Mouse (Mus musculus): ENCODE measurements around the gene Mast3. TPM values are rescaled to one million over a fixed set of nuclear protein-coding genes. Genes with fewer than 3 reads are reported as not detected.

The Mast3 gene
- polyA plus RNA-seq, 1 experiment from 2014 or later: 5.7 TPM

- Histone ChIP-seq H3K27me3 (ENCODE audit: control insufficient read depth, insufficient read depth, low read length) (no peaks in the 10 kb centered on the region), H3K4me1 (replicated peaks; ENCODE audit: control insufficient read depth, insufficient read depth) (no peaks in the 10 kb centered on the region), H3K4me2 (replicated peaks; ENCODE audit: low read depth) (no peak overlapping the region), H3K36me3 (ENCODE audit: control insufficient read depth, insufficient read depth, low read length) (no peaks in the 10 kb centered on the region), H3K4me3 (ENCODE audit: low read depth, low read length) (no peak overlapping the region), H3K27ac (replicated peaks) (no peak overlapping the region), H3K9me3 (ENCODE audit: control insufficient read depth, low read length) (no peaks in the 10 kb centered on the region), H3K9ac (ENCODE audit: low read length) (no peak overlapping the region)
- ATAC-seq (ENCODE audit: low FRiP score, low TSS enrichment) (no peak), DNase-seq (ENCODE audit: low spot score) (no peak)
- WGBS: 36% methylated on average over 4 of the region's 4 CpGs
- TF ChIP-seq EP300 (optimal IDR thresholded peaks at IDR 0.05) (no peak), CTCF (IDR thresholded peaks at IDR 0.05; ENCODE audit: low read depth) (no peak)
Observed at GRCm38 (mm10) chr8:70812885-70813284, 8.0 kb upstream of the Mast3 start.

DNA sequence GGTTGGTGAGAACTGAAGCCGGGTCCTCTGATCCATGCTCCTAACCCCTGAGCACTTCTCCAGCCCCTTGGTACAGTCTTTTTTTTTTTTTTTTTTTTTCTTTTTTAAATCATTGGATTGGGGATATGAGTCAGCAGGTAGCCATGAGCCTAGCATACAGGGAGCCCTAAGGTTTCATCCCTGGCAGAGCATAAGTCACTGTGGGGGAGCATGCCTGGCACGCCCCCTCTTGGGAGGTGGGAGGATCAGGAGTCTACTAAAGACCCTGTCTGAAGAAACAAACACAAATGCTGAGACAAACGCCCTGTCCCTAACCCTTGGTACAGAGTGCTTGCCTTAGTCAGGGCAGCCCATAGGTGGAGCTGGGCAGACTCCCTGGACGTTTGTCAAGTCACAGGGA lies 7.2 kb upstream of the Mast3 start:
- Histone ChIP-seq H3K9me3 (ENCODE audit: control insufficient read depth, low read length) (no peaks in the 10 kb centered on the region), H3K4me1 (replicated peaks; ENCODE audit: control insufficient read depth, insufficient read depth) (no peaks in the 10 kb centered on the region), H3K36me3 (ENCODE audit: control insufficient read depth, insufficient read depth, low read length) (no peaks in the 10 kb centered on the region), H3K4me3 (ENCODE audit: low read depth, low read length) (no peak overlapping the region), H3K27me3 (ENCODE audit: control insufficient read depth, insufficient read depth, low read length) (no peaks in the 10 kb centered on the region), H3K4me2 (replicated peaks; ENCODE audit: low read depth) (no peak overlapping the region), H3K27ac (replicated peaks) (no peak overlapping the region), H3K9ac (ENCODE audit: low read length) (no peak overlapping the region)
- no peak for TF ChIP-seq EP300 (optimal IDR thresholded peaks at IDR 0.05)
- no peak for TF ChIP-seq CTCF (IDR thresholded peaks at IDR 0.05; ENCODE audit: low read depth)
- ATAC-seq (ENCODE audit: low FRiP score, low TSS enrichment) (no peak), DNase-seq (ENCODE audit: low spot score) (no peak)
- WGBS: 39% methylated on average over 4 of the region's 4 CpGs

DNA sequence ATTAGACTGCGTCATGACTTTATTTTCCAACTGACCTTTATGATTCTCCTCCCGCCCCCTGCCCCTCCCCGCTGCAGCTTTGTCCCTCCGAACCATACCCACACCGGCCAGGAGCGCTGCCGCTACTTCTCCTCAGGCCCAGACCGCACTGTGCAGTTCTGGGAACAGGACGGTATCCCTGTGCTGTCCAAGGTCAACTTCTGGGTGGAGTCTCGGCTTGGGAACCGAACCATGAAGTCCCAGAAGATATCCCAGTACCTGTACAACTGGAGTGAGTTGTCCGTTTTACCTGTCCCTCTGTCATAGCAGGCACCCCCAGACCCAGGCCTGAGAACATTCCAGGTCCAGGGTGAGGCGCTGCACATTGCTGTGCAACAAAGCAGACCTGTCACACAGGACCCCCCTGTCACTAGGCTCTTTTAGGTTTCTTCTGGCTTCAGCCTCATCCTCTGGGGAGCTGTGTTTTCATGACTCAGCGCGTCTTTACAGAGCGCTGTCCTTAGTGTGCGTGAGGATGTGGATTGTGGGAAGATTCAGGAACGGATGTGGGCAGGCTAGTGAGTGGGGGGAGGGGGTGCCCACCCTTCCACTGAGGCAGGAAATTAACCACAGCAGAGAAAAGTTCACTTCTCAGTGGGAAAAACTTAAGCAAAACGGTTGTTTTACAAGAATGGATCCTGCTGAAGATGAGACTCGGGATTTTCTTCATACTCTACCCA lies 6.3 kb upstream of the Mast3 start:
- Histone ChIP-seq H3K27ac (replicated peaks) (no peak overlapping the region), H3K27me3 (ENCODE audit: control insufficient read depth, insufficient read depth, low read length) (no peaks in the 10 kb centered on the region), H3K4me1 (replicated peaks; ENCODE audit: control insufficient read depth, insufficient read depth) (no peaks in the 10 kb centered on the region), H3K4me3 (ENCODE audit: low read depth, low read length) (no peak overlapping the region), H3K36me3 (ENCODE audit: control insufficient read depth, insufficient read depth, low read length) (no peaks in the 10 kb centered on the region), H3K9me3 (ENCODE audit: control insufficient read depth, low read length) (no peaks in the 10 kb centered on the region), H3K4me2 (replicated peaks; ENCODE audit: low read depth) (no peak overlapping the region), H3K9ac (ENCODE audit: low read length) (no peak overlapping the region)
- DNase-seq (ENCODE audit: low spot score) (no peak), ATAC-seq (ENCODE audit: low FRiP score, low TSS enrichment) (no peak)
- 73% methylated on average over 20 of the region's 20 CpGs for WGBS
- no peak for TF ChIP-seq EP300 (optimal IDR thresholded peaks at IDR 0.05)
- no peak for TF ChIP-seq CTCF (IDR thresholded peaks at IDR 0.05; ENCODE audit: low read depth)

- no peaks in the 10 kb centered on the region for H3K36me3 ChIP-seq (ENCODE audit: control insufficient read depth, insufficient read depth, low read length)
- WGBS: 79% methylated on average over 8 of the region's 8 CpGs
- H3K27me3 ChIP-seq (ENCODE audit: control insufficient read depth, insufficient read depth, low read length): no peaks in the 10 kb centered on the region
- DNase-seq (ENCODE audit: low spot score): no peak
- H3K9ac ChIP-seq (ENCODE audit: low read length): no peak overlapping the region
- no peak for TF ChIP-seq CTCF (IDR thresholded peaks at IDR 0.05; ENCODE audit: low read depth)
- no peak for TF ChIP-seq EP300 (optimal IDR thresholded peaks at IDR 0.05)
- H3K4me3 ChIP-seq (ENCODE audit: low read depth, low read length): no peak overlapping the region
- H3K9me3 ChIP-seq (ENCODE audit: control insufficient read depth, low read length): no peaks in the 10 kb centered on the region
- H3K4me2 ChIP-seq (replicated peaks; ENCODE audit: low read depth): no peak overlapping the region
- H3K27ac ChIP-seq (replicated peaks): no peak overlapping the region
- H3K4me1 ChIP-seq (replicated peaks; ENCODE audit: control insufficient read depth, insufficient read depth): no peaks in the 10 kb centered on the region; the same call in 1 of the 2 replicates
- ATAC-seq (ENCODE audit: low FRiP score, low TSS enrichment): no peak
Observed at GRCm38 (mm10) chr8:70808955-70809701, 4.3 kb upstream of the Mast3 start.

GRCm38 (mm10) chr8:70808239-70808638 lies 3.4 kb upstream of the Mast3 start, which contains the start of gene Il12rb1:
Gene Il12rb1, plus strand, starts transcription at chr8:70808449.
- Histone ChIP-seq H3K27ac (replicated peaks) (no peak within 1 kb of the TSS), H3K27me3 (ENCODE audit: control insufficient read depth, insufficient read depth, low read length) (peaks cover 2% of the 10 kb centered on the region; the same call in 1 of the 2 replicates), H3K4me2 (replicated peaks; ENCODE audit: low read depth) (no peak within 1 kb of the TSS), H3K9ac (ENCODE audit: low read length) (no peak within 1 kb of the TSS), H3K9me3 (ENCODE audit: control insufficient read depth, low read length) (no peaks in the 10 kb centered on the region), H3K36me3 (ENCODE audit: control insufficient read depth, insufficient read depth, low read length) (no peaks in the 10 kb centered on the region), H3K4me3 (ENCODE audit: low read depth, low read length) (no peak within 1 kb of the TSS), H3K4me1 (replicated peaks; ENCODE audit: control insufficient read depth, insufficient read depth) (peaks cover 2% of the 10 kb centered on the region; the same call in 1 of the 2 replicates)
- DNase-seq (ENCODE audit: low spot score) (no peak), ATAC-seq (ENCODE audit: low FRiP score, low TSS enrichment) (no peak)
- 70% methylated on average over 5 of the region's 5 CpGs for WGBS
- no peak for TF ChIP-seq EP300 (optimal IDR thresholded peaks at IDR 0.05)
- TF ChIP-seq CTCF (IDR thresholded peaks at IDR 0.05; ENCODE audit: low read depth): no peak

DNA sequence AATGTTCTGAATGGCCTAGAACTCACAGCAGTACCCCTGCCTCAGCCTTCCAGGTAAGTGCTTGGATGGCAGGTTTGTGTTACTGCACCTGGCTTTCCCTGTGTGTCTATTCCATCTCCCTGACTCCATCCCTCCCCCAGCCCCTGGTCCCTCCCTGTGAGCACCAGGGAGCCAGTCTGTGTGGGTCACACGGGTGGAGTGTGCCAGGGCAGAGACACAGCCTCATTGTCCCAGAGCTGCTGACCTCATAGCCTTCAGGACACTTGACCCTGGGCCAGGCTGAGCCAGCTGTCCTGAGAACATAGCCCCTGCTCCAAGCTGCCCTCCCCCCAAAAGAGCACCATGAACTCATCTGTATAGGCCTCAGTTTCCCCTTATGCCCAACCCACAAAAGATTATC lies 2.5 kb upstream of the Mast3 start:
- H3K36me3 ChIP-seq (ENCODE audit: control insufficient read depth, insufficient read depth, low read length): no peaks in the 10 kb centered on the region
- 61% methylated on average over 1 of the region's 1 CpGs for WGBS
- H3K4me3 ChIP-seq (ENCODE audit: low read depth, low read length): no peak overlapping the region
- DNase-seq (ENCODE audit: low spot score): no peak
- H3K4me1 ChIP-seq (replicated peaks; ENCODE audit: control insufficient read depth, insufficient read depth): peaks cover 2% of the 10 kb centered on the region; the same call in 1 of the 2 replicates
- H3K9me3 ChIP-seq (ENCODE audit: control insufficient read depth, low read length): no peaks in the 10 kb centered on the region
- H3K4me2 ChIP-seq (replicated peaks; ENCODE audit: low read depth): no peak overlapping the region
- no peak for ATAC-seq (ENCODE audit: low FRiP score, low TSS enrichment)
- no peak for TF ChIP-seq CTCF (IDR thresholded peaks at IDR 0.05; ENCODE audit: low read depth)
- TF ChIP-seq EP300 (optimal IDR thresholded peaks at IDR 0.05): no peak
- no peak overlapping the region for H3K9ac ChIP-seq (ENCODE audit: low read length)
- no peak overlapping the region for H3K27ac ChIP-seq (replicated peaks)
- H3K27me3 ChIP-seq (ENCODE audit: control insufficient read depth, insufficient read depth, low read length): peaks cover 2% of the 10 kb centered on the region; the same call in 1 of the 2 replicates
